Mouse (Mus musculus): ENCODE measurements around the gene Card9. TPM values are rescaled to one million over a fixed set of nuclear protein-coding genes. Genes with fewer than 3 reads are reported as not detected.

Card9 gene
- total RNA-seq, 2 experiments from 2014 or later, result 1.6 to 2.1 TPM

- no peak for DNase-seq
Measured at GRCm38 (mm10) chr2:26325386-26326181, 35.1 kb downstream of the Card9 start.

- DNase-seq, result peak in 1 of 2 experiments; percentile 60
Measured at GRCm38 (mm10) chr2:26324917-26325316, 35.8 kb downstream of the Card9 start.

GRCm38 (mm10) chr2:26323589-26324325 is 37.0 kb downstream of the Card9 start:
- no peak for DNase-seq

- no peak for DNase-seq
Measured at GRCm38 (mm10) chr2:26320245-26321185, 40.2 kb downstream of the Card9 start.

- DNase-seq, result no peak
Measured at GRCm38 (mm10) chr2:26319519-26320244, 41.0 kb downstream of the Card9 start.

GRCm38 (mm10) chr2:26319109-26319508 is 41.6 kb downstream of the Card9 start:
- DNase-seq, result no peak

GRCm38 (mm10) chr2:26317991-26318672 is 42.6 kb downstream of the Card9 start:
- no peak for DNase-seq

GRCm38 (mm10) chr2:26317371-26317770 is 43.3 kb downstream of the Card9 start:
- no peak for DNase-seq

GRCm38 (mm10) chr2:26316576-26317246 is 44.0 kb downstream of the Card9 start:
- DNase-seq, result no peak

GRCm38 (mm10) chr2:26315925-26316311 is 44.8 kb downstream of the Card9 start:
- peak in 1 of 2 experiments; percentile 37 for DNase-seq

GRCm38 (mm10) chr2:26315072-26315924 is 45.4 kb downstream of the Card9 start, which contains the start of gene Gpsm1:
Gpsm1 (plus strand) TSS chr2:26315515.
- peak; percentile 70 to 72 for DNase-seq

GRCm38 (mm10) chr2:26314281-26315071 is 46.2 kb downstream of the Card9 start:
- DNase-seq, result no peak

GRCm38 (mm10) chr2:26313394-26313793 is 47.3 kb downstream of the Card9 start:
- no peak for DNase-seq

GRCm38 (mm10) chr2:26312812-26313211 is 47.9 kb downstream of the Card9 start:
- no peak for DNase-seq

GRCm38 (mm10) chr2:26311936-26312335 is 48.8 kb downstream of the Card9 start:
- no peak for DNase-seq

GRCm38 (mm10) chr2:26309739-26310138 is 51.0 kb downstream of the Card9 start:
- no peak for DNase-seq

GRCm38 (mm10) chr2:26306702-26307101 is 54.0 kb downstream of the Card9 start:
- DNase-seq, result no peak

GRCm38 (mm10) chr2:26305555-26305954 is 55.2 kb downstream of the Card9 start:
- DNase-seq, result no peak

GRCm38 (mm10) chr2:26304711-26305110 is 56.0 kb downstream of the Card9 start:
- no peak for DNase-seq
